Mouse (Mus musculus): ENCODE data around the gene Adamts17. TPM values are rescaled to one million over a fixed set of nuclear protein-coding genes. Genes with fewer than 3 reads are reported as not detected.

Gene Adamts17
- polyA plus RNA-seq, 1 experiment from 2014 or later, result 4.7 TPM

GRCm38 (mm10) chr7:66812289-66812688 is 27.2 kb upstream of the Adamts17 start:
- Histone ChIP-seq H3K27me3 (replicated peaks) (no peaks in the 10 kb centered on the region), H3K4me1 (no peaks in the 10 kb centered on the region), H3K9me3 (no peaks in the 10 kb centered on the region), H3K9ac (no peak overlapping the region), H3K4me3 (no peak overlapping the region), H3K36me3 (no peaks in the 10 kb centered on the region), H3K4me2 (replicated peaks) (no peak overlapping the region), H3K27ac (no peak overlapping the region)
- ATAC-seq (ENCODE audit: low FRiP score, low read depth), result no peak
- WGBS, result 88% methylated on average over 4 of the region's 4 CpGs

- H3K4me1 ChIP-seq, result no peaks in the 10 kb centered on the region
- no peak overlapping the region for H3K4me3 ChIP-seq
- 61% methylated on average over 9 of the region's 9 CpGs for WGBS
- no peak overlapping the region for H3K9ac ChIP-seq
- H3K4me2 ChIP-seq (replicated peaks), result no peak overlapping the region
- ATAC-seq (ENCODE audit: low FRiP score, low read depth), result no peak
- no peak overlapping the region for H3K27ac ChIP-seq
- no peaks in the 10 kb centered on the region for H3K27me3 ChIP-seq (replicated peaks)
- no peaks in the 10 kb centered on the region for H3K36me3 ChIP-seq
- no peaks in the 10 kb centered on the region for H3K9me3 ChIP-seq
These were observed 26.8 kb upstream of the Adamts17 start for GRCm38 (mm10) chr7:66812737-66813136.

GRCm38 (mm10) chr7:66813172-66813571 is 26.4 kb upstream of the Adamts17 start:
- no peaks in the 10 kb centered on the region for H3K27me3 ChIP-seq (replicated peaks)
- WGBS, result 77% methylated on average over 1 of the region's 1 CpGs
- H3K9me3 ChIP-seq, result no peaks in the 10 kb centered on the region
- no peak overlapping the region for H3K4me3 ChIP-seq
- no peak for ATAC-seq (ENCODE audit: low FRiP score, low read depth)
- H3K27ac ChIP-seq, result no peak overlapping the region
- H3K4me2 ChIP-seq (replicated peaks), result no peak overlapping the region
- H3K4me1 ChIP-seq, result no peaks in the 10 kb centered on the region
- H3K36me3 ChIP-seq, result no peaks in the 10 kb centered on the region
- H3K9ac ChIP-seq, result no peak overlapping the region

- ATAC-seq (ENCODE audit: low FRiP score, low read depth), result no peak
- Histone ChIP-seq H3K36me3 (no peaks in the 10 kb centered on the region), H3K4me1 (no peaks in the 10 kb centered on the region), H3K27ac (no peak overlapping the region), H3K27me3 (replicated peaks) (no peaks in the 10 kb centered on the region), H3K9ac (no peak overlapping the region), H3K4me2 (replicated peaks) (no peak overlapping the region), H3K9me3 (no peaks in the 10 kb centered on the region), H3K4me3 (no peak overlapping the region)
- 88% methylated on average over 6 of the region's 6 CpGs for WGBS
These were observed 24.0 kb upstream of the Adamts17 start for GRCm38 (mm10) chr7:66815526-66815925.

GRCm38 (mm10) chr7:66820034-66820433 is 19.5 kb upstream of the Adamts17 start:
- H3K4me2 ChIP-seq (replicated peaks), result no peak overlapping the region
- H3K9ac ChIP-seq, result no peak overlapping the region
- ATAC-seq (ENCODE audit: low FRiP score, low read depth), result no peak

GRCm38 (mm10) chr7:66830803-66831202 is 8.7 kb upstream of the Adamts17 start:
- H3K9ac ChIP-seq, result no peak overlapping the region
- H3K4me2 ChIP-seq (replicated peaks), result no peak overlapping the region
- WGBS, result 86% methylated on average over 5 of the region's 5 CpGs
- no peaks in the 10 kb centered on the region; the same call in 1 of the 2 replicates for H3K27me3 ChIP-seq (replicated peaks)
- no peak for ATAC-seq (ENCODE audit: low FRiP score, low read depth)
- no peak overlapping the region for H3K4me3 ChIP-seq
- H3K4me1 ChIP-seq, result no peaks in the 10 kb centered on the region
- H3K9me3 ChIP-seq, result no peaks in the 10 kb centered on the region
- H3K36me3 ChIP-seq, result no peaks in the 10 kb centered on the region
- no peak overlapping the region for H3K27ac ChIP-seq

More at GRCm38 (mm10) chr7:66820034-66820433, 19.5 kb upstream of the Adamts17 start:
- WGBS, result 25% methylated on average over 6 of the region's 6 CpGs
- H3K27ac ChIP-seq, result no peak overlapping the region
- H3K36me3 ChIP-seq, result no peaks in the 10 kb centered on the region
- no peaks in the 10 kb centered on the region for H3K27me3 ChIP-seq (replicated peaks)
- no peaks in the 10 kb centered on the region for H3K4me1 ChIP-seq
- no peaks in the 10 kb centered on the region for H3K9me3 ChIP-seq
- H3K4me3 ChIP-seq, result no peak overlapping the region

GRCm38 (mm10) chr7:66831295-66831694 is 8.2 kb upstream of the Adamts17 start:
- no peaks in the 10 kb centered on the region for H3K4me1 ChIP-seq
- no peak overlapping the region for H3K4me3 ChIP-seq
- no peak overlapping the region for H3K4me2 ChIP-seq (replicated peaks)
- no peak for ATAC-seq (ENCODE audit: low FRiP score, low read depth)
- H3K9me3 ChIP-seq, result no peaks in the 10 kb centered on the region
- H3K27ac ChIP-seq, result no peak overlapping the region
- no peaks in the 10 kb centered on the region for H3K36me3 ChIP-seq
- H3K9ac ChIP-seq, result no peak overlapping the region
- WGBS, result 87% methylated on average over 5 of the region's 5 CpGs
- no peaks in the 10 kb centered on the region; the same call in 1 of the 2 replicates for H3K27me3 ChIP-seq (replicated peaks)

GRCm38 (mm10) chr7:66840008-66840719 is 629 bp downstream of the Adamts17 start:
- under 1% methylated on average over 76 of the region's 76 CpGs for WGBS
- peak overlapping the region; percentile 100 for H3K4me2 ChIP-seq (replicated peaks)
- H3K27me3 ChIP-seq (replicated peaks), result peaks cover 21% of the 10 kb centered on the region
- peak overlapping the region; percentile 32; the same call in 1 of the 2 replicates for H3K27ac ChIP-seq
- ATAC-seq (ENCODE audit: low FRiP score, low read depth), result peak; percentile 72
- no peaks in the 10 kb centered on the region for H3K36me3 ChIP-seq
- H3K4me3 ChIP-seq, result peak overlapping the region; percentile 65
- no peaks in the 10 kb centered on the region for H3K9me3 ChIP-seq
- H3K4me1 ChIP-seq, result peaks cover 13% of the 10 kb centered on the region
- peak overlapping the region; percentile 67 for H3K9ac ChIP-seq

- Histone ChIP-seq H3K27ac (no peak overlapping the region), H3K4me2 (replicated peaks) (peak overlapping the region; percentile 100), H3K4me3 (no peak overlapping the region), H3K9me3 (no peaks in the 10 kb centered on the region), H3K4me1 (peaks cover 13% of the 10 kb centered on the region), H3K27me3 (replicated peaks) (peaks cover 21% of the 10 kb centered on the region), H3K9ac (no peak overlapping the region), H3K36me3 (no peaks in the 10 kb centered on the region)
- no peak for ATAC-seq (ENCODE audit: low FRiP score, low read depth)
- 81% methylated on average over 7 of the region's 7 CpGs for WGBS
These were observed 1.6 kb downstream of the Adamts17 start for GRCm38 (mm10) chr7:66841165-66841564.

- H3K9me3 ChIP-seq, result no peaks in the 10 kb centered on the region
- peaks cover 21% of the 10 kb centered on the region for H3K27me3 ChIP-seq (replicated peaks)
- 63% methylated on average over 10 of the region's 10 CpGs for WGBS
- H3K36me3 ChIP-seq, result no peaks in the 10 kb centered on the region
- ATAC-seq (ENCODE audit: low FRiP score, low read depth), result no peak
- no peak overlapping the region for H3K4me2 ChIP-seq (replicated peaks)
- no peak overlapping the region for H3K27ac ChIP-seq
- H3K4me3 ChIP-seq, result no peak overlapping the region
- peaks cover 13% of the 10 kb centered on the region for H3K4me1 ChIP-seq
- no peak overlapping the region for H3K9ac ChIP-seq
These were observed 2.5 kb downstream of the Adamts17 start for GRCm38 (mm10) chr7:66842021-66842420.

GRCm38 (mm10) chr7:66843846-66844245 is 4.3 kb downstream of the Adamts17 start:
- H3K9ac ChIP-seq, result no peak overlapping the region
- H3K4me2 ChIP-seq (replicated peaks), result no peak overlapping the region
- H3K27ac ChIP-seq, result no peak overlapping the region
- 69% methylated on average over 2 of the region's 2 CpGs for WGBS
- peaks cover 13% of the 10 kb centered on the region for H3K4me1 ChIP-seq
- no peak for ATAC-seq (ENCODE audit: low FRiP score, low read depth)
- peaks cover 18% of the 10 kb centered on the region for H3K27me3 ChIP-seq (replicated peaks)
- H3K4me3 ChIP-seq, result no peak overlapping the region
- no peaks in the 10 kb centered on the region for H3K9me3 ChIP-seq
- H3K36me3 ChIP-seq, result no peaks in the 10 kb centered on the region

GRCm38 (mm10) chr7:66846582-66846981 is 7.0 kb downstream of the Adamts17 start:
- H3K36me3 ChIP-seq, result no peaks in the 10 kb centered on the region
- no peaks in the 10 kb centered on the region for H3K4me1 ChIP-seq
- peaks cover 3% of the 10 kb centered on the region; the same call in 1 of the 2 replicates for H3K27me3 ChIP-seq (replicated peaks)
- no peak overlapping the region for H3K4me3 ChIP-seq
- WGBS, result 83% methylated on average over 6 of the region's 6 CpGs
- H3K9me3 ChIP-seq, result no peaks in the 10 kb centered on the region
- H3K4me2 ChIP-seq (replicated peaks), result no peak overlapping the region
- no peak for ATAC-seq (ENCODE audit: low FRiP score, low read depth)
- H3K9ac ChIP-seq, result no peak overlapping the region
- H3K27ac ChIP-seq, result no peak overlapping the region

GRCm38 (mm10) chr7:66847299-66847698 is 7.8 kb downstream of the Adamts17 start:
- no peak overlapping the region for H3K4me2 ChIP-seq (replicated peaks)
- H3K36me3 ChIP-seq, result no peaks in the 10 kb centered on the region
- H3K9ac ChIP-seq, result no peak overlapping the region
- 88% methylated on average over 9 of the region's 9 CpGs for WGBS
- H3K4me1 ChIP-seq, result no peaks in the 10 kb centered on the region
- H3K4me3 ChIP-seq, result no peak overlapping the region
- no peak for ATAC-seq (ENCODE audit: low FRiP score, low read depth)
- no peaks in the 10 kb centered on the region for H3K27me3 ChIP-seq (replicated peaks)
- H3K27ac ChIP-seq, result no peak overlapping the region
- no peaks in the 10 kb centered on the region for H3K9me3 ChIP-seq
